Mouse (Mus musculus) heart, postnatal 14 days (tissue): ENCODE results near the gene Ctnnbl1. TPM values are rescaled to one million over a fixed set of nuclear protein-coding genes. Genes with fewer than 3 reads are reported as not detected.

Source experiments
- DNase-seq, 2 experiments: peaks; one replicate each; pipeline ENCODE4 v3.0.0; 2021 to 2022
- intact Hi-C: fragments of 180-260 bp; cut with DNase I; formaldehyde crosslinking; loops from one replicate; pipeline ENCODE4 v1.15.1; 2025
- total RNA-seq, 2 experiments: library from RNA; stranded (reverse); gene quantifications; 2 replicates each; pipeline ENCODE4 v1.2.3; 2021

Ctnnbl1 gene
- total RNA-seq, 2 experiments from 2014 or later, result 9.2 to 12.3 TPM

- intact Hi-C loops, result no loop called here
- DNase-seq, result no peak
These were observed 124.2 kb downstream of the Ctnnbl1 start for GRCm38 (mm10) chr2:157861273-157861944.

DNA sequence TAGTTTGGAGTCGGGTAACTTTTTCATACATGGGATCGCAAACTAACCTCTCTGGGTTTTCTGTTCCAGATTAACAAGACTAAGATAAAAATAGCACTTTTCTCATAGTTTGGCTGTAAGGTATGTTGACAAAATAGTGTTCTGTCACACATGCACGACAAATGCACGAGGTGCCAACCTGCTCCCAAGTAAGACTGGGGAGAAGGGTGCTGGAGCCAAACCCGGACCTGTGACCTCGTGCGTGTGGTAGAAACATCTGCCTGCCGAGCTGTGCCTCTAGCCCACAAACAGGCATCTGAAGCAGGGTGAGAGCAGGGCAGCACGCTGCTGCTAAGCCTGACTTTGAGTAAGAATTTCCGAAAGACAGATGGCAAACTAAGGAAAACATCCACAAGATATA is 125.1 kb downstream of the Ctnnbl1 start:
- DNase-seq, result no peak
- intact Hi-C loops, result no loop called here

DNA sequence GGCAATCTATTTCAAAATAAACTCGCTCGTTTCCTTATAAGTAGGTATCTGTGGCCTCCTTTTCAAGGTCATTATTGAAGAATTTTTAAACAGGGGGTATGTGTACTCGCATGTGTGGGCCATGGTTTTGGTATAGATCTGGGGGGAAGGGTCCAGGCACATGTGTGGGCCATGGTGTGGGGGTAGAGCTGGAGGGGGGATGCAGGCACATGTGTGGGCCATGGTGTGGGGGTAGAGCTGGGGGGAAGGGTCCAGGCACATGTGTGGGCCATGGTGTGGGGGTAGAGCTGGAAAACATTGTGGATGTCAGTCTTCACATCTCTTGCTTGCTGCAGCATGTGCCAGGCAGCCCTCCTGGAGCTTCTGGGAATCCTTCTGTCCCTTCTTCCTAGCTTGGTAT is 129.9 kb downstream of the Ctnnbl1 start:
- DNase-seq, result no peak
- intact Hi-C loops, result no loop called here

GRCm38 (mm10) chr2:157870247-157870646 is 133.0 kb downstream of the Ctnnbl1 start:
- DNase-seq, result peak; percentile 17 to 22
- intact Hi-C loops, result loop anchor here (5.0 kb wide), 1 partner anchor 48 kb away; no protein-coding TSS in a partner anchor

- intact Hi-C loops, result loop anchor here (5.0 kb wide), 1 partner anchor 51 kb away; no protein-coding TSS in a partner anchor
- DNase-seq, result peak; percentile 59 to 61
These were observed 136.0 kb downstream of the Ctnnbl1 start for GRCm38 (mm10) chr2:157873223-157873622.

DNA sequence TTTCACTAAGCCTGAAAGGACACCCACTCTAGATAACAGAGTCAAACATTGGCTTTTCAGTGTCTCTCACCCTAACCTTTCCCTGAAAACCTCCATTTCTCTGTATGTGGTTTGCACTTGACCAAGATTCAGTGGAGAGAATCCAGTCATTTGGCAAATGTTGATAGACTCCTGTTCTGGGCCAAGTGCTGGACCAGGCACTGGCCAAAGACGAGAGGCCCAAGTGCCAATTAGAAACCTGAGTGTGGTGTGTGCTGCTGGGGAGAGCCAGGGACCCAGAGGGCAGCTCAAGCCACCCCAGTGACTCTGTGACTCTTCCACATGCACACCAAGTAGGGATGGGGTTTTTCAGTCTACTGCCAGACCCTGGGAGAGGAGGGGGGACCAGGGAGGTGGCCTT is 136.5 kb downstream of the Ctnnbl1 start:
- intact Hi-C loops, result loop anchor here (5.0 kb wide), 1 partner anchor 51 kb away; no protein-coding TSS in a partner anchor
- no peak for DNase-seq

DNA sequence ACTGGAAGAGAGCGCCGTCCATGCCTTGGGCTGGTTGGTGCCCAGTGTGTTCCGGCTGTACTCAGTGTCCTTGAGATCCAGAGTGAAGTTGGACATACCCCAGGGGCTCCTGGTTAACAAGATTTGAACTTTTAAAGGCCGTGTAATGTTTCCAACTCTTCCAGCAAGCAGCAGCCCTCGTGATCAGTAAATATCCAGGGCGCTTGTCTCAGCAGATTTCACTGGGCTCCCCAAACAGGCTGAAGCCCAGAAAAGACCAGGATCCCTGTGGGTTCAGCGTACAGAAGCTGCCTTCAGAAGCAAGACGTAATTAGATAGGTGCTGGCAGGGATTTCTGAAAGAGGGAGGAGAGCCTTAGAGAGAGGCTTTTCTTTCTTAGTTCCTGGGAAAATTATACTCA is 137.9 kb downstream of the Ctnnbl1 start:
- no peak for DNase-seq
- intact Hi-C loops, result no loop called here

GRCm38 (mm10) chr2:157877394-157877793 is 140.2 kb downstream of the Ctnnbl1 start:
- intact Hi-C loops, result no loop called here

GRCm38 (mm10) chr2:157877967-157878366 is 140.8 kb downstream of the Ctnnbl1 start:
- intact Hi-C loops, result no loop called here
- DNase-seq, result no peak

More at GRCm38 (mm10) chr2:157877394-157877793, 140.2 kb downstream of the Ctnnbl1 start:
- DNase-seq, result no peak

- intact Hi-C loops, result no loop called here
- DNase-seq, result no peak
These were observed 144.7 kb downstream of the Ctnnbl1 start for GRCm38 (mm10) chr2:157881939-157882338.

- intact Hi-C loops, result no loop called here
These were observed 150.2 kb downstream of the Ctnnbl1 start for GRCm38 (mm10) chr2:157887275-157888025.

GRCm38 (mm10) chr2:157891166-157891565 is 154.0 kb downstream of the Ctnnbl1 start:
- intact Hi-C loops, result no loop called here
- DNase-seq, result no peak

More at GRCm38 (mm10) chr2:157887275-157888025, 150.2 kb downstream of the Ctnnbl1 start:
- no peak for DNase-seq

- intact Hi-C loops, result no loop called here
- DNase-seq, result no peak
These were observed 159.9 kb downstream of the Ctnnbl1 start for GRCm38 (mm10) chr2:157897131-157897530.

GRCm38 (mm10) chr2:157913204-157913636 is 176.0 kb downstream of the Ctnnbl1 start:
- intact Hi-C loops, result loop anchor here (10.0 kb wide), 1 partner anchor 278 kb away; no protein-coding TSS in a partner anchor

GRCm38 (mm10) chr2:157913705-157914104 is 176.5 kb downstream of the Ctnnbl1 start:
- DNase-seq, result no peak
- intact Hi-C loops, result loop anchor here (10.0 kb wide), 1 partner anchor 279 kb away; no protein-coding TSS in a partner anchor

More at GRCm38 (mm10) chr2:157913204-157913636, 176.0 kb downstream of the Ctnnbl1 start:
- DNase-seq, result peak; percentile 88 to 90

DNA sequence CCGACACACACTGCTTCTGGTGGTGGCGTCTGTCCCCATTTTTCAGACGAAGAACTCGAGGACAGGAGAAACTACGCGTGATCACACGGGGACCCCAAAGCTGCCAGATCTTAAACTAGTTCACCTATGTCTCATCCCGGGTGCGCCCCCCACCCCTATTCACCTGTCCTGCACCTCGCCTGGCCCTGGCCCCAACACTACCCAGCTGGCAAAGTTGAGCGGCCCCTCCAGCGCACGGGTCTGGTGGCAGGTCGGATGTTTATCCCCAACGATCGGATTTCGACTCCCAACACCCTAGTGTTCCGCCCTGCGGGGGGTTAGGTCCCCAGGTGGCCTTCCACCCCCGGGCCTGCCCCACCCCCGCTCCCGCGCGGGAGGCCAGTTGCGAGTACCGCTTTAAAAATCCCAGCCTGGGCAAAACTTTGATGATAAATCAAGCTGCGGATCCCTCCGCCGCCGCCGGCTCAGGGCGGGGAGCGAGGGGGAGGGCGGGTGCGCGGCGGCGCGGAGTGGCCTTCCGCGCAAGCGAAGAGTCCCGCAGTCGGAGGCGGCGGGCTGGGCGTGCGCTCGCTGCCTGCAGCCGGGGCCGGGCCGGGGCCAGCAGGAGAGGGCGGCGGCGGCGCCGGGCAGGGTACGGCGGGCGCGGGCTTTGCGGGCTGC is 177.0 kb downstream of the Ctnnbl1 start, which contains the start of gene Vstm2l:
Gene Vstm2l, plus strand, starts transcription at position 549 of the 660 bp plus-strand sequence.
- intact Hi-C loops, result loop anchor here (10.0 kb wide), 1 partner anchor 279 kb away; no protein-coding TSS in a partner anchor
- no peak for DNase-seq

- no peak for DNase-seq
- intact Hi-C loops, result loop anchor here (10.0 kb wide), 1 partner anchor 280 kb away; no protein-coding TSS in a partner anchor
These were observed 177.8 kb downstream of the Ctnnbl1 start for GRCm38 (mm10) chr2:157914889-157915517.

- intact Hi-C loops, result loop anchor here (10.0 kb wide), 1 partner anchor 284 kb away; no protein-coding TSS in a partner anchor
- no peak for DNase-seq
These were observed 181.3 kb downstream of the Ctnnbl1 start for GRCm38 (mm10) chr2:157918529-157918928.

- DNase-seq, result no peak
- intact Hi-C loops, result no loop called here
These were observed 184.3 kb downstream of the Ctnnbl1 start for GRCm38 (mm10) chr2:157921551-157921950.

DNA sequence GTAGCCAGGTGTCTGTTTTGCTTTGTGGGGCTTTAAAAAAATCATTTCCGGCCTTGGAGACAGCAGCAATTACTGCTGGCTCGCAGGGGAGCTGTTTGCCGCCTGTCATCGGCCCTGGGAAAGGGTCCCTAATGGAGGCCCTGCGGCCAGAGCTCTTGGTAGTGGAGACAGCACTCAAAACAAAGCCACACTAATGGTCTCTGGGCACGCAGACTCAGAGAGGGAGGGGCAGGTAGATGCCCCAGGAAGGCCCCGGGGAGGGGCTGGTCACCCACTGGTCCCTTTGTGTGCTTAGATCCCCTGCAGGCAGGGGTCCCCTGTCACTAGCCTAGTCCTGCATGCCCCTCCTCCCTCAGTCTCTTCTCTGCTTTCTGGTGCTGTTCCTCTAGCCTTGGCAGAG is 186.2 kb downstream of the Ctnnbl1 start:
- no peak for DNase-seq
- intact Hi-C loops, result no loop called here
